Mouse (Mus musculus) small intestine, adult 2 months (tissue): Measurements from ENCODE around the gene Tmem63a. TPM values are rescaled to one million over a fixed set of nuclear protein-coding genes. Genes with fewer than 3 reads are reported as not detected.

Source experiments
- H3K27ac ChIP-seq: fragments of 200-500 bp; 2 replicates; pipeline ENCODE4 v1.5.1; 2012; ENCODE audit warnings: low read depth, low read length, control low read depth, inconsistent platforms; ENCODE audit not compliant: insufficient read depth
- H3K27me3 ChIP-seq: fragments of 200-500 bp; 2 replicates; pipeline ENCODE4 v1.6.1; 2012; ENCODE audit warnings: mild to moderate bottlenecking, moderate library complexity, low read length, inconsistent platforms; ENCODE audit not compliant: control insufficient read depth, insufficient read depth
- H3K36me3 ChIP-seq: fragments of 200-500 bp; 2 replicates; pipeline ENCODE4 v1.6.1; 2012; ENCODE audit warnings: mild to moderate bottlenecking, low read length, control low read depth, inconsistent platforms; ENCODE audit not compliant: control insufficient read depth, insufficient read depth
- H3K4me1 ChIP-seq: fragments of 200-500 bp; 2 replicates; pipeline ENCODE4 v1.6.1; 2012; ENCODE audit warnings: low read length, inconsistent platforms, mixed read lengths; ENCODE audit not compliant: control insufficient read depth, insufficient read depth, insufficient read length
- H3K4me3 ChIP-seq: fragments of 200-500 bp; 2 replicates; pipeline ENCODE4 v1.5.1; 2012; ENCODE audit warnings: low read depth, mild to moderate bottlenecking, control low read depth, inconsistent platforms, low read length, moderate library complexity
- CTCF ChIP-seq: fragments of 200-500 bp; IDR thresholded peaks from 2 replicates; pipeline ENCODE4 v1.5.1; 2012; ENCODE audit warnings: low read depth, mild to moderate bottlenecking, control low read depth, inconsistent platforms, low read length, moderate library complexity, mixed read lengths; ENCODE audit not compliant: insufficient replicate concordance, insufficient read length; ENCODE audit errors: extremely low read depth
- POLR2A ChIP-seq: fragments of 200-500 bp; IDR thresholded peaks from 2 replicates; pipeline ENCODE4 v1.6.1; 2012; ENCODE audit warnings: low read depth, mild to moderate bottlenecking, control low read depth, inconsistent platforms, low read length, moderate library complexity
- WGBS: fragments of 180-500 bp; shearing (Covaris S2); methylation state at CpG from one replicate; pipeline ENCODE4 v1.1.7; 2018; 5-methylcytosine and 5-hydroxymethylcytosine counted together
- polyA plus RNA-seq: library from polyadenylated mRNA; depleted of rRNA; stranded (reverse); fragments of >200 nt; gene quantifications from 2 replicates; pipeline ENCODE4 v1.2.3, GENCODE M21; 2012

Tmem63a gene
- polyA plus RNA-seq, 1 experiment, result 23.5 TPM

GRCm38 (mm10) chr1:180946448-180946847 lies 4.3 kb downstream of the Tmem63a start:
- Histone ChIP-seq H3K4me3 (no peak overlapping the region), H3K27ac (no peak overlapping the region), H3K36me3 (peaks cover 7% of the 10 kb centered on the region), H3K27me3 (no peaks in the 10 kb centered on the region), H3K4me1 (peaks cover 29% of the 10 kb centered on the region)
- WGBS, result 25% methylated on average over 6 of the region's 6 CpGs
- no peak for TF ChIP-seq CTCF
- TF ChIP-seq POLR2A, result no peak

GRCm38 (mm10) chr1:180952085-180952746 lies 10.1 kb downstream of the Tmem63a start:
- H3K4me1 ChIP-seq, result peaks cover 7% of the 10 kb centered on the region; the same call in 1 of the 2 replicates
- peaks cover 35% of the 10 kb centered on the region for H3K36me3 ChIP-seq
- H3K4me3 ChIP-seq, result no peak overlapping the region
- peak overlapping the region; percentile 75 for H3K27ac ChIP-seq
- TF ChIP-seq POLR2A (no peak), CTCF (no peak)
- WGBS, result 24% methylated on average over 6 of the region's 6 CpGs
- H3K27me3 ChIP-seq, result no peaks in the 10 kb centered on the region

- 26% methylated on average over 5 of the region's 5 CpGs for WGBS
- Histone ChIP-seq H3K4me1 (peaks cover 5% of the 10 kb centered on the region; the same call in 1 of the 2 replicates), H3K36me3 (peaks cover 38% of the 10 kb centered on the region), H3K4me3 (no peak overlapping the region), H3K27me3 (no peaks in the 10 kb centered on the region), H3K27ac (peak overlapping the region; percentile 47)
- TF ChIP-seq CTCF, result no peak
- TF ChIP-seq POLR2A, result no peak
These were observed 10.7 kb downstream of the Tmem63a start for GRCm38 (mm10) chr1:180952808-180953207.

- H3K27me3 ChIP-seq, result no peaks in the 10 kb centered on the region
- peaks cover 44% of the 10 kb centered on the region for H3K36me3 ChIP-seq
- no peak overlapping the region for H3K27ac ChIP-seq
- peaks cover 2% of the 10 kb centered on the region; the same call in 1 of the 2 replicates for H3K4me1 ChIP-seq
- TF ChIP-seq CTCF (no peak), POLR2A (no peak)
- 93% methylated on average over 8 of the region's 8 CpGs for WGBS
- H3K4me3 ChIP-seq, result no peak overlapping the region
These were observed 14.3 kb downstream of the Tmem63a start for GRCm38 (mm10) chr1:180956401-180956800.

- TF ChIP-seq CTCF (no peak), POLR2A (no peak)
- H3K27me3 ChIP-seq, result no peaks in the 10 kb centered on the region
- peaks cover 44% of the 10 kb centered on the region for H3K36me3 ChIP-seq
- 85% methylated on average over 8 of the region's 8 CpGs for WGBS
- H3K4me1 ChIP-seq, result peaks cover 2% of the 10 kb centered on the region; the same call in 1 of the 2 replicates
- H3K27ac ChIP-seq, result no peak overlapping the region
- H3K4me3 ChIP-seq, result no peak overlapping the region
These were observed 14.8 kb downstream of the Tmem63a start for GRCm38 (mm10) chr1:180956973-180957381.

- whole genome bisulfite sequencing, result 59% methylated on average over 3 of the region's 3 CpGs
- TF ChIP-seq CTCF (no peak), POLR2A (no peak)
- Histone ChIP-seq H3K4me3 (no peak overlapping the region), H3K27ac (no peak overlapping the region), H3K36me3 (peaks cover 47% of the 10 kb centered on the region), H3K27me3 (no peaks in the 10 kb centered on the region), H3K4me1 (no peaks in the 10 kb centered on the region)
These were observed 15.8 kb downstream of the Tmem63a start for GRCm38 (mm10) chr1:180957989-180958388.

- WGBS, result 78% methylated on average over 3 of the region's 3 CpGs
- Histone ChIP-seq H3K36me3 (peaks cover 50% of the 10 kb centered on the region), H3K27ac (no peak overlapping the region), H3K4me3 (no peak overlapping the region), H3K27me3 (no peaks in the 10 kb centered on the region), H3K4me1 (no peaks in the 10 kb centered on the region)
- no peak for TF ChIP-seq CTCF
- no peak for TF ChIP-seq POLR2A
These were observed 16.7 kb downstream of the Tmem63a start for GRCm38 (mm10) chr1:180958797-180959196.
